Mouse (Mus musculus) frontal cortex, postnatal 25 days (tissue): ENCODE measurements at regions not wholly inside any gene's neighbourhood (a gene's known extent, or its start where the extent isn't known, plus 50 kb on each side); places are given as distances from the start of the nearest gene placed in this dataset.
"Not testable (repeated sequence)": the region's sequence is repeated elsewhere in the genome, so short reads cannot be mapped to it uniquely, and the experiment has no call there.

Source experiments
- DNase-seq, 2 experiments: peaks; one replicate each; pipeline ENCODE4 v3.0.0; 2022; ENCODE audit warnings: low spot score in 2 of 2

GRCm38 (mm10) chr13:10855947-10856561 is 495.4 kb upstream of the Chrm3 start:
- DNase-seq, result not testable (repeated sequence)

- DNase-seq, result no peak
Observed at GRCm38 (mm10) chr13:10845212-10845611, 484.6 kb upstream of the Chrm3 start.

- no peak for DNase-seq
Observed at GRCm38 (mm10) chr13:10799351-10799913, 438.8 kb upstream of the Chrm3 start.
